Mouse (Mus musculus) splenic B cell, adult 2 months (primary cell): Measurements from ENCODE around the gene Cmc2.

ENCODE experiments used
- DNase-seq: peaks from one replicate; pipeline ENCODE4 v3.0.0-alpha.2; 2011; ENCODE audit warnings: low read depth, low spot score
- H3K27me3 ChIP-seq: 2 replicates; pipeline ENCODE4 v1.6.1; 2012; ENCODE audit warnings: mild to moderate bottlenecking, low read length, moderate library complexity, mixed read lengths; ENCODE audit not compliant: control insufficient read depth, poor library complexity, insufficient read depth, severe bottlenecking
- H3K36me3 ChIP-seq: 2 replicates; pipeline ENCODE4 v1.6.1; 2012; ENCODE audit warnings: mild to moderate bottlenecking, low read length, moderate library complexity, mixed read lengths; ENCODE audit not compliant: control insufficient read depth, poor library complexity, insufficient read depth, severe bottlenecking

Cmc2 gene

GRCm38 (mm10) chr8:116921337-116922059 lies at the start of gene Cmc2, which contains the start of gene Cenpn:
Cmc2 (minus strand) TSS chr8:116921455.
Cenpn (plus strand) TSS chr8:116921730.
- Histone ChIP-seq H3K27me3 (no peaks in the 10 kb centered on the region), H3K36me3 (no peaks in the 10 kb centered on the region)
- peak; percentile 98 for DNase-seq

- no peaks in the 10 kb centered on the region for H3K36me3 ChIP-seq
- H3K27me3 ChIP-seq = no peaks in the 10 kb centered on the region
- DNase-seq = no peak
Measured at GRCm38 (mm10) chr8:116969531-116969930, 48.3 kb upstream of the Cmc2 start.

GRCm38 (mm10) chr8:116954415-116954814 lies 33.2 kb upstream of the Cmc2 start:
- no peak for DNase-seq
- Histone ChIP-seq H3K27me3 (no peaks in the 10 kb centered on the region), H3K36me3 (peaks cover 23% of the 10 kb centered on the region)

GRCm38 (mm10) chr8:116952428-116952827 lies 31.2 kb upstream of the Cmc2 start:
- peak; percentile 10 for DNase-seq
- no peaks in the 10 kb centered on the region for H3K27me3 ChIP-seq
- peaks cover 18% of the 10 kb centered on the region for H3K36me3 ChIP-seq

GRCm38 (mm10) chr8:116951778-116952177 lies 30.5 kb upstream of the Cmc2 start:
- peaks cover 17% of the 10 kb centered on the region for H3K36me3 ChIP-seq
- no peak for DNase-seq
- no peaks in the 10 kb centered on the region for H3K27me3 ChIP-seq

- no peak for DNase-seq
- Histone ChIP-seq H3K36me3 (peaks cover 14% of the 10 kb centered on the region), H3K27me3 (no peaks in the 10 kb centered on the region)
Measured at GRCm38 (mm10) chr8:116951369-116951768, 30.1 kb upstream of the Cmc2 start.

GRCm38 (mm10) chr8:116947589-116947988 lies 26.3 kb upstream of the Cmc2 start:
- peak; percentile 26 for DNase-seq
- Histone ChIP-seq H3K36me3 (no peaks in the 10 kb centered on the region), H3K27me3 (no peaks in the 10 kb centered on the region)

GRCm38 (mm10) chr8:116946851-116947250 lies 25.6 kb upstream of the Cmc2 start:
- H3K27me3 ChIP-seq = no peaks in the 10 kb centered on the region
- H3K36me3 ChIP-seq = no peaks in the 10 kb centered on the region
- no peak for DNase-seq

- H3K36me3 ChIP-seq = no peaks in the 10 kb centered on the region
- DNase-seq = peak; percentile 48
- no peaks in the 10 kb centered on the region for H3K27me3 ChIP-seq
Measured at GRCm38 (mm10) chr8:116946268-116946838, 25.1 kb upstream of the Cmc2 start.

GRCm38 (mm10) chr8:116945169-116945910 lies 24.1 kb upstream of the Cmc2 start:
- no peak for DNase-seq

GRCm38 (mm10) chr8:116944385-116944696 lies 23.1 kb upstream of the Cmc2 start:
- peak; percentile 26 for DNase-seq
- Histone ChIP-seq H3K27me3 (no peaks in the 10 kb centered on the region), H3K36me3 (no peaks in the 10 kb centered on the region)

More at GRCm38 (mm10) chr8:116945169-116945910, 24.1 kb upstream of the Cmc2 start:
- no peaks in the 10 kb centered on the region for H3K27me3 ChIP-seq
- no peaks in the 10 kb centered on the region for H3K36me3 ChIP-seq

GRCm38 (mm10) chr8:116943555-116944384 lies 22.5 kb upstream of the Cmc2 start:
- H3K36me3 ChIP-seq = no peaks in the 10 kb centered on the region
- peak; percentile 29 for DNase-seq

GRCm38 (mm10) chr8:116943161-116943554 lies 21.9 kb upstream of the Cmc2 start, which contains the start of gene Atmin:
Atmin (plus strand) TSS chr8:116943393.
- Histone ChIP-seq H3K27me3 (no peaks in the 10 kb centered on the region), H3K36me3 (no peaks in the 10 kb centered on the region)
- DNase-seq = peak; percentile 91

More at GRCm38 (mm10) chr8:116943555-116944384, 22.5 kb upstream of the Cmc2 start:
- H3K27me3 ChIP-seq = no peaks in the 10 kb centered on the region

- no peak for DNase-seq
- Histone ChIP-seq H3K36me3 (no peaks in the 10 kb centered on the region), H3K27me3 (no peaks in the 10 kb centered on the region)
Measured at GRCm38 (mm10) chr8:116942284-116943058, 21.2 kb upstream of the Cmc2 start.
